Mouse (Mus musculus) CH12.LX (cell line): ENCODE measurements around the gene Serp1. TPM values are rescaled to one million over a fixed set of nuclear protein-coding genes. Genes with fewer than 3 reads are reported as not detected.
"Not testable (repeated sequence)": the region's sequence is repeated elsewhere in the genome, so short reads cannot be mapped to it uniquely, and the experiment has no call there.

Experiments used
- DNase-seq: peaks from one replicate; pipeline ENCODE4 v3.0.0-alpha.2; 2013; ENCODE audit errors: extremely low read depth
- H3K27ac ChIP-seq: 2 replicates; pipeline ENCODE4 v1.5.1; 2012; ENCODE audit warnings: low read depth, mild to moderate bottlenecking, control low read depth, moderate library complexity; ENCODE audit not compliant: insufficient read depth
- H3K27me3 ChIP-seq: replicated peaks from 2 replicates; pipeline ENCODE3; 2012; ENCODE audit warnings: inconsistent platforms
- H3K36me3 ChIP-seq, 2 experiments: replicated peaks in 1 of 2; 2 replicates each; pipeline versions ENCODE3 to v1.6.1; 2012; ENCODE audit warnings: inconsistent platforms in 1 of 2, low read length in 1 of 2, mild to moderate bottlenecking in 1 of 2, mixed read lengths in 1 of 2, moderate library complexity in 1 of 2; ENCODE audit not compliant: control insufficient read depth in 1 of 2, insufficient read depth in 1 of 2
- H3K4me1 ChIP-seq, 2 experiments: 2 replicates each; pipeline ENCODE4 v1.6.1; 2012; ENCODE audit warnings: inconsistent platforms in 1 of 2, moderate library complexity in 1 of 2; ENCODE audit not compliant: insufficient read depth in 2 of 2, control insufficient read depth in 1 of 2
- H3K4me2 ChIP-seq: 2 replicates; pipeline ENCODE4 v1.6.1; 2012; ENCODE audit warnings: low read depth, mild to moderate bottlenecking, control low read depth; ENCODE audit not compliant: poor library complexity, insufficient read depth, severe bottlenecking
- H3K4me3 ChIP-seq, 3 experiments: fragments of 150-350 bp in 1 of 3; sonication (generic) in 1 of 3; replicated peaks in 1 of 3; 2 replicates each; pipeline versions ENCODE3 to v1.5.1; 2011 to 2012; ENCODE audit warnings: low read depth in 2 of 3, low read length in 2 of 3, mild to moderate bottlenecking in 2 of 3, moderate library complexity in 2 of 3, control low read depth in 1 of 3, improper control_type of control experiment in 1 of 3, inconsistent platforms in 1 of 3, mixed read lengths in 1 of 3; ENCODE audit not compliant: poor library complexity in 1 of 3
- H3K79me2 ChIP-seq: replicated peaks from 2 replicates; pipeline ENCODE4 v1.6.1; 2012; ENCODE audit warnings: mild to moderate bottlenecking, moderate library complexity; ENCODE audit not compliant: control insufficient read depth, poor library complexity, insufficient read depth, severe bottlenecking; ENCODE audit errors: extremely low read depth
- H3K9ac ChIP-seq: 2 replicates; pipeline ENCODE4 v1.6.1; 2012; ENCODE audit warnings: low read depth, mild to moderate bottlenecking, control low read depth, moderate library complexity; ENCODE audit not compliant: insufficient read depth
- H3K9me3 ChIP-seq: replicated peaks from 2 replicates; pipeline ENCODE3; 2012; ENCODE audit warnings: low read length, inconsistent platforms, mixed read lengths
- ZNF384 ChIP-seq: IDR thresholded peaks from 2 replicates; pipeline ENCODE4 v1.6.1; 2012; ENCODE audit warnings: low read depth, low read length, improper control_type of control experiment, inconsistent platforms
- dilution Hi-C: fragments of 300-500 bp; cut with MboI; formaldehyde crosslinking; loops from 2 replicates; pipeline ENCODE4 v1.14.3; 2020; ENCODE audit warnings: low sequenced_read_pairs; ENCODE audit not compliant: extremely low pct_unique_long_range_greater_than_20kb, extremely low pct_ligation_motif_present
- in situ Hi-C: fragments of 300-500 bp; cut with MboI; formaldehyde crosslinking; loops from 3 replicates; pipeline ENCODE4 v1.14.3; 2019; ENCODE audit warnings: low sequenced_read_pairs, low pct_ligation_motif_present, low pct_unique_long_range_greater_than_20kb, mixed read lengths
- polyA plus RNA-seq: library from polyadenylated mRNA; unstranded; fragments of >175 nt; gene quantifications from 2 replicates; pipeline ENCODE4 v1.2.1, GENCODE M21; 2012; ENCODE audit warnings: low read depth; ENCODE audit not compliant: insufficient read length
- total RNA-seq, 2 experiments: library from RNA; depleted of rRNA; stranded (reverse); fragments of 300-350 nt in 1 of 2; fragments of >200 nt in 1 of 2; gene quantifications; 2 replicates each; pipeline ENCODE4 v1.2.3; 2012 to 2014

Gene Serp1
- total and polyA plus RNA-seq, 3 experiments, result 219 to 470 (median 298) TPM

DNA sequence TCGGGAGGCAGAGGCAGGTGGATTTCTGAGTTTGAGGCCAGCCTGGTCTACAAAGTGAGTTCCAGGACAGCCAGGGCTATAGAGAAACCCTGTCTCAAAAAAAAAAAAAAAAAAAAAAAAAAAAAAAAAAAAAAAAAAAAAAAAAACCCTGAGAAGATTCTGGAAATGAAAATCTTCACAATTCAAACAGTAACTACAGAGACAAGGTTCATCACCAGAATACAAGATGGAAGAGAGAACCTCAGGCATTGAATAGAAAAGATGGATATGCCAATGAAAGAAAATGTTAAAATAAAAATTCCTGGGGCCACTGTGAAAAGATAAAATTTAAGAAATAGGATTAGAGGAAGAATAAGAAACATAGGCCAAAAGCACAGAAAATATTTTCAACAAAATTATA, 50.4 kb downstream of the Serp1 start:
- H3K9me3 ChIP-seq, H3K4me2 ChIP-seq, H3K36me3 ChIP-seq, H3K27me3 ChIP-seq, DNase-seq, dilution Hi-C loops, H3K27ac ChIP-seq, H3K4me1 ChIP-seq, H3K79me2 ChIP-seq, H3K4me3 ChIP-seq, H3K9ac ChIP-seq: not testable (repeated sequence)
- in situ Hi-C loops, result loop anchor here (25.0 kb wide), 1 partner anchor 638 kb away; the partner anchor contains the start of gene Pfn2
- peak; percentile 66 for TF ChIP-seq ZNF384

Other genes starting within 250 kb of the Serp1 start
- gene Tsc22d2, start 111.2 kb downstream of the Serp1 start, total RNA-seq (2012; rRNA removed), result 11.8 and 12.9 TPM in 2 replicates
- 8.8 and 9.0 TPM in 2 replicates for gene Tsc22d2, start 111.2 kb downstream of the Serp1 start, total RNA-seq (2014; rRNA removed)
- 13.4 and 17.4 TPM in 2 replicates for gene Tsc22d2, start 111.2 kb downstream of the Serp1 start, polyA plus RNA-seq
- 107 and 119 TPM in 2 replicates for gene Eif2a, start 71 bp downstream of the Serp1 start, total RNA-seq (2012; rRNA removed)
- gene Eif2a, start 71 bp downstream of the Serp1 start, total RNA-seq (2014; rRNA removed), result 215 and 241 TPM in 2 replicates
- gene Eif2a, start 71 bp downstream of the Serp1 start, polyA plus RNA-seq, result 116 and 117 TPM in 2 replicates
- gene Selenot, start 50.7 kb upstream of the Serp1 start, total RNA-seq (2012; rRNA removed), result 63.6 and 76.6 TPM in 2 replicates
- gene Selenot, start 50.7 kb upstream of the Serp1 start, total RNA-seq (2014; rRNA removed), result 254 and 283 TPM in 2 replicates
- 134 and 157 TPM in 2 replicates for gene Selenot, start 50.7 kb upstream of the Serp1 start, polyA plus RNA-seq
- not detected in 2 replicates for gene Erich6, start 111.3 kb upstream of the Serp1 start, total RNA-seq (2012; rRNA removed)
- not detected in 2 replicates for gene Erich6, start 111.3 kb upstream of the Serp1 start, total RNA-seq (2014; rRNA removed)
- gene Erich6, start 111.3 kb upstream of the Serp1 start, polyA plus RNA-seq, result 0.11 TPM in 1 of 2 replicates, not detected in the other
- 125 and 140 TPM in 2 replicates for gene Siah2, start 166.5 kb upstream of the Serp1 start, total RNA-seq (2012; rRNA removed)
- gene Siah2, start 166.5 kb upstream of the Serp1 start, total RNA-seq (2014; rRNA removed), result 119 and 142 TPM in 2 replicates
- 99.0 and 104 TPM in 2 replicates for gene Siah2, start 166.5 kb upstream of the Serp1 start, polyA plus RNA-seq